ENCODE assay signal across 10 mouse cellular contexts in genomic region chr7:19281680-19282304, GRCm38 (mm10). TPM values are rescaled to one million over a fixed set of nuclear protein-coding genes. Genes with fewer than 3 reads are reported as not detected.
A peak's percentile ranks its signal among the peaks of the same experiment; 100 is the strongest.
DNase-seq lines count a peak whose midpoint lies in the region; ATAC-seq and TF ChIP-seq lines count a peak whose summit lies in the region.
"Not testable (repeated sequence)": the region's sequence is repeated elsewhere in the genome, so short reads cannot be mapped to it uniquely, and the experiment has no call there.
"Had no signal": no experiment of that assay in that cellular context is flagged by ENCODE, and none has a peak within 500 bp of the region (broad histone marks: within the 10 kb centered on the region; RNA-seq: fewer than 3 reads in every experiment).

No protein-coding gene starts in this region.

- DNase-seq in G1E (ENCODE audit: low spot score); liver, postnatal 0 days: not testable (repeated sequence)
- DNase-seq in cerebellum, postnatal 10 days: peak; percentile 67 to 75
- DNase-seq in forebrain, embryonic 14.5 days (ENCODE audit: low spot score): peak; percentile 49
- DNase-seq in kidney, postnatal 14 days: peak; percentile 57
- DNase-seq in thymus, postnatal 0 days (ENCODE audit: low spot score): peak; percentile 53

- peak overlapping the region; percentile 74; the same call in 1 of the 2 replicates for H3K4me2 ChIP-seq in forebrain, embryonic 14.5 days (ENCODE audit: low read length)
- H3K4me2 ChIP-seq in hindbrain, embryonic 12.5 days (replicated peaks): peak overlapping the region; percentile 79
- H3K4me2 ChIP-seq in liver, postnatal 0 days (ENCODE audit: low read depth, low read length): peak overlapping the region; percentile 85
- H3K4me2 ChIP-seq in myocyte (ENCODE audit: low read depth): not testable (repeated sequence)

- H3K27ac ChIP-seq in forebrain, embryonic 14.5 days (ENCODE audit: low read depth, low read length); hindbrain, embryonic 12.5 days; liver, postnatal 0 days (ENCODE audit: low read depth): not testable (repeated sequence)

- not testable (repeated sequence) for H3ac ChIP-seq in myocyte (ENCODE audit: control insufficient read depth, insufficient read length)

- not testable (repeated sequence) for H3K9ac ChIP-seq in forebrain, embryonic 14.5 days (ENCODE audit: low read length); hindbrain, embryonic 12.5 days; liver, postnatal 0 days (replicated peaks)

- peak overlapping the region; percentile 70; the same call in 1 of the 2 replicates for H3K4me3 ChIP-seq in G1E (ENCODE audit: low read depth, low read length)
- peak overlapping the region; percentile 86 for H3K4me3 ChIP-seq in forebrain, embryonic 14.5 days (ENCODE audit: low read depth, low read length)
- peak overlapping the region; percentile 78 for H3K4me3 ChIP-seq in hindbrain, embryonic 12.5 days
- H3K4me3 ChIP-seq in liver, postnatal 0 days (ENCODE audit: low read depth, low read length): peak overlapping the region; percentile 40
- H3K4me3 ChIP-seq in myocyte: not testable (repeated sequence)

- peaks cover 32% of the 10 kb centered on the region for H3K4me1 ChIP-seq in G1E (ENCODE audit: insufficient read depth, low read depth, low read length)
- H3K4me1 ChIP-seq in forebrain, embryonic 14.5 days (ENCODE audit: control insufficient read depth, insufficient read depth, low read length): peaks cover 10% of the 10 kb centered on the region
- peaks cover 16% of the 10 kb centered on the region for H3K4me1 ChIP-seq in hindbrain, embryonic 12.5 days
- H3K4me1 ChIP-seq in liver, postnatal 0 days (ENCODE audit: insufficient read depth): not testable (repeated sequence)

- not testable (repeated sequence) for H3K79me2 ChIP-seq in myocyte (ENCODE audit: control insufficient read depth, insufficient read depth)

- TF ChIP-seq CTCF in G1E (IDR thresholded peaks at IDR 0.05; ENCODE audit: low read depth, low read length): 0 out of 2 replicates have a peak, but pooled peaks have one; percentile 16
- peak; percentile 84 for TF ChIP-seq CTCF in liver, postnatal 0 days (IDR thresholded peaks at IDR 0.05; ENCODE audit: low read depth)

- WGBS in forebrain, embryonic 14.5 days: 32% methylated on average over 6 of the region's 6 CpGs
- WGBS in hindbrain, embryonic 12.5 days: 40% methylated on average over 6 of the region's 6 CpGs
- WGBS in liver, postnatal 0 days (ENCODE audit: insufficient replicate concordance): 33% methylated on average over 6 of the region's 6 CpGs

- not testable (repeated sequence) for TF ChIP-seq POLR2A in myocyte (IDR thresholded peaks at IDR 0.05; ENCODE audit: insufficient read length, low read depth)

- not testable (repeated sequence) for ATAC-seq in G1E (ENCODE audit: extremely low read depth, insufficient number of reproducible peaks, low FRiP score, poor library complexity, severe bottlenecking)
- ATAC-seq in forebrain, embryonic 14.5 days: peak; percentile 1; the same call in 1 of the 2 replicates
- peak; percentile 4; the same call in 1 of the 2 replicates for ATAC-seq in hindbrain, embryonic 12.5 days (ENCODE audit: low FRiP score)
- ATAC-seq in liver, postnatal 0 days: peak; percentile 35; the same call in 1 of the 2 replicates

- H3K36me3 ChIP-seq in G1E (replicated peaks); forebrain, embryonic 14.5 days (ENCODE audit: control insufficient read depth, insufficient read depth, low read length); hindbrain, embryonic 12.5 days; liver, postnatal 0 days (replicated peaks; ENCODE audit: insufficient read depth, low read length); myocyte (ENCODE audit: control insufficient read depth, insufficient read depth): not testable (repeated sequence)

- TF ChIP-seq EP300 in liver, postnatal 0 days (IDR thresholded peaks at IDR 0.05; ENCODE audit: low read depth): not testable (repeated sequence)

- H3K27me3 ChIP-seq in G1E (ENCODE audit: insufficient read depth, low read length) (peaks cover 35% of the 10 kb centered on the region), myocyte (ENCODE audit: control insufficient read depth, insufficient read depth, insufficient read length) (peaks cover 12% of the 10 kb centered on the region)
- H3K27me3 ChIP-seq in forebrain, embryonic 14.5 days (replicated peaks; ENCODE audit: control insufficient read depth, insufficient read depth, low read length): peaks cover 37% of the 10 kb centered on the region
- peaks cover 51% of the 10 kb centered on the region for H3K27me3 ChIP-seq in hindbrain, embryonic 12.5 days
- peaks cover 55% of the 10 kb centered on the region for H3K27me3 ChIP-seq in liver, postnatal 0 days (ENCODE audit: insufficient read depth, low read length)

- H3K9me3 ChIP-seq in G1E (replicated peaks); forebrain, embryonic 14.5 days (replicated peaks; ENCODE audit: control insufficient read depth, low read length); hindbrain, embryonic 12.5 days (replicated peaks); liver, postnatal 0 days (ENCODE audit: low read length): not testable (repeated sequence)

TF ChIP-seq in myocyte, 11 proteins besides CTCF, POLR2A, EP300 and RAD21:
- TF ChIP-seq USF1 (IDR thresholded peaks at IDR 0.05; ENCODE audit: low read depth): peak; percentile 21

RNA-seq across cellular contexts. Expression of gene Rtn2, which starts 0.6 kb away (rescaled TPM):
- 0.73 and 0.98 TPM in 2 replicates for total RNA-seq in G1E (2014; fragmentation: Nextera tagmentation)
- 0.06 and 0.11 TPM in 2 replicates for total RNA-seq in G1E (2017)
- 0.94 and 0.96 TPM in 2 replicates for polyA plus RNA-seq in G1E (2012)
- polyA plus RNA-seq in forebrain, embryonic 14.5 days (2014; fragmentation: Nextera tagmentation; extraction: Ambion mirVana): 102 and 109 TPM in 2 replicates
- 67.8 and 68.0 TPM in 2 replicates for polyA plus RNA-seq in hindbrain, embryonic 12.5 days (2016; fragmentation: Nextera tagmentation; extraction: Ambion mirVana)
- polyA plus RNA-seq in liver, postnatal 0 days (2015; fragmentation: Nextera tagmentation; extraction: Ambion mirVana): 1.5 and 4.6 TPM in 2 replicates
- 340 TPM for polyA plus RNA-seq in myocyte (2012; fragmentation: generic; extraction: Trizol)
- polyA plus RNA-seq in thymus, postnatal 0 days (2015; fragmentation: Nextera tagmentation; extraction: Ambion mirVana): 1.6 and 2.2 TPM in 2 replicates

RNA-seq across cellular contexts. Expression of gene Ppm1n, which starts 1.9 kb away (rescaled TPM):
- total RNA-seq in G1E (2014; fragmentation: Nextera tagmentation): not detected in 2 replicates
- total RNA-seq in G1E (2017): not detected in 2 replicates
- not detected in 2 replicates for polyA plus RNA-seq in G1E (2012)
- polyA plus RNA-seq in forebrain, embryonic 14.5 days (2014; fragmentation: Nextera tagmentation; extraction: Ambion mirVana): 0.30 and 0.67 TPM in 2 replicates
- 0.17 TPM in 1 of 2 replicates, not detected in the other for polyA plus RNA-seq in hindbrain, embryonic 12.5 days (2016; fragmentation: Nextera tagmentation; extraction: Ambion mirVana)
- 0.15 TPM in 1 of 2 replicates, not detected in the other for polyA plus RNA-seq in liver, postnatal 0 days (2015; fragmentation: Nextera tagmentation; extraction: Ambion mirVana)
- 0.42 TPM for polyA plus RNA-seq in myocyte (2012; fragmentation: generic; extraction: Trizol)
- polyA plus RNA-seq in thymus, postnatal 0 days (2015; fragmentation: Nextera tagmentation; extraction: Ambion mirVana): 0.27 and 0.30 TPM in 2 replicates
- total RNA-seq: adrenal gland, postnatal 25 days; heart, adult 18-20 months had no signal

RNA-seq across cellular contexts. Expression of gene Vasp, which starts 10.2 kb away (rescaled TPM):
- total RNA-seq in G1E (2014; fragmentation: Nextera tagmentation): 146 and 171 TPM in 2 replicates
- 239 and 292 TPM in 2 replicates for total RNA-seq in G1E (2017)
- 560 and 712 TPM in 2 replicates for polyA plus RNA-seq in G1E (2012)
- 27.1 and 32.3 TPM in 2 replicates for polyA plus RNA-seq in forebrain, embryonic 14.5 days (2014; fragmentation: Nextera tagmentation; extraction: Ambion mirVana)
- 52.7 and 60.3 TPM in 2 replicates for polyA plus RNA-seq in hindbrain, embryonic 12.5 days (2016; fragmentation: Nextera tagmentation; extraction: Ambion mirVana)
- polyA plus RNA-seq in liver, postnatal 0 days (2015; fragmentation: Nextera tagmentation; extraction: Ambion mirVana): 36.2 and 36.4 TPM in 2 replicates
- polyA plus RNA-seq in myocyte (2012; fragmentation: generic; extraction: Trizol): 189 TPM
- polyA plus RNA-seq in thymus, postnatal 0 days (2015; fragmentation: Nextera tagmentation; extraction: Ambion mirVana): 74.3 and 75.3 TPM in 2 replicates

RNA-seq across cellular contexts. Expression of gene Fosb, which starts 28.1 kb away (rescaled TPM):
- 0.19 TPM in 1 of 2 replicates, not detected in the other for total RNA-seq in G1E (2014; fragmentation: Nextera tagmentation)
- 0.29 and 0.38 TPM in 2 replicates for total RNA-seq in G1E (2017)
- polyA plus RNA-seq in G1E (2012): 0.50 and 0.61 TPM in 2 replicates
- 0.17 TPM in 1 of 2 replicates, not detected in the other for polyA plus RNA-seq in forebrain, embryonic 14.5 days (2014; fragmentation: Nextera tagmentation; extraction: Ambion mirVana)
- 0.10 TPM in 1 of 2 replicates, not detected in the other for polyA plus RNA-seq in hindbrain, embryonic 12.5 days (2016; fragmentation: Nextera tagmentation; extraction: Ambion mirVana)
- 0.06 TPM in 1 of 2 replicates, not detected in the other for polyA plus RNA-seq in liver, postnatal 0 days (2015; fragmentation: Nextera tagmentation; extraction: Ambion mirVana)
- polyA plus RNA-seq in myocyte (2012; fragmentation: generic; extraction: Trizol): 0.82 TPM
- polyA plus RNA-seq in thymus, postnatal 0 days (2015; fragmentation: Nextera tagmentation; extraction: Ambion mirVana): 0.19 and 0.21 TPM in 2 replicates

RNA-seq across cellular contexts. Expression of gene Opa3, which starts 53.7 kb away (rescaled TPM):
- total RNA-seq in G1E (2014; fragmentation: Nextera tagmentation) (13.8 and 14.2 TPM in 2 replicates), G1E (2017) (14.8 and 15.2 TPM in 2 replicates)
- polyA plus RNA-seq in G1E (2012) (7.7 and 8.4 TPM in 2 replicates), myocyte (2012; fragmentation: generic; extraction: Trizol) (29.8 TPM)
- polyA plus RNA-seq in forebrain, embryonic 14.5 days (2014; fragmentation: Nextera tagmentation; extraction: Ambion mirVana): 42.5 TPM in 2 replicates
- polyA plus RNA-seq in hindbrain, embryonic 12.5 days (2016; fragmentation: Nextera tagmentation; extraction: Ambion mirVana): 41.1 and 41.7 TPM in 2 replicates
- 8.7 and 9.7 TPM in 2 replicates for polyA plus RNA-seq in liver, postnatal 0 days (2015; fragmentation: Nextera tagmentation; extraction: Ambion mirVana)
- polyA plus RNA-seq in thymus, postnatal 0 days (2015; fragmentation: Nextera tagmentation; extraction: Ambion mirVana): 25.4 and 25.7 TPM in 2 replicates

Comparison
In these comparisons a context has a peak if more than half of its experiments do, and no peak if none do; other contexts are left out.
1. RNA of gene Rtn2, which starts 0.6 kb away (polyA plus RNA-seq): 340 TPM in myocyte (single experiment), 102 to 109 TPM in forebrain, embryonic 14.5 days and 67.8 to 68.0 TPM in hindbrain, embryonic 12.5 days; 1.6 to 2.2 TPM in thymus, postnatal 0 days, 1.5 to 4.6 TPM in liver, postnatal 0 days and 0.94 to 0.96 TPM in G1E; every median in the first group is over 10 times any median in the second.